Comparison of ENCODE assay signal across 8 mouse cellular contexts in the genomic region with DNA sequence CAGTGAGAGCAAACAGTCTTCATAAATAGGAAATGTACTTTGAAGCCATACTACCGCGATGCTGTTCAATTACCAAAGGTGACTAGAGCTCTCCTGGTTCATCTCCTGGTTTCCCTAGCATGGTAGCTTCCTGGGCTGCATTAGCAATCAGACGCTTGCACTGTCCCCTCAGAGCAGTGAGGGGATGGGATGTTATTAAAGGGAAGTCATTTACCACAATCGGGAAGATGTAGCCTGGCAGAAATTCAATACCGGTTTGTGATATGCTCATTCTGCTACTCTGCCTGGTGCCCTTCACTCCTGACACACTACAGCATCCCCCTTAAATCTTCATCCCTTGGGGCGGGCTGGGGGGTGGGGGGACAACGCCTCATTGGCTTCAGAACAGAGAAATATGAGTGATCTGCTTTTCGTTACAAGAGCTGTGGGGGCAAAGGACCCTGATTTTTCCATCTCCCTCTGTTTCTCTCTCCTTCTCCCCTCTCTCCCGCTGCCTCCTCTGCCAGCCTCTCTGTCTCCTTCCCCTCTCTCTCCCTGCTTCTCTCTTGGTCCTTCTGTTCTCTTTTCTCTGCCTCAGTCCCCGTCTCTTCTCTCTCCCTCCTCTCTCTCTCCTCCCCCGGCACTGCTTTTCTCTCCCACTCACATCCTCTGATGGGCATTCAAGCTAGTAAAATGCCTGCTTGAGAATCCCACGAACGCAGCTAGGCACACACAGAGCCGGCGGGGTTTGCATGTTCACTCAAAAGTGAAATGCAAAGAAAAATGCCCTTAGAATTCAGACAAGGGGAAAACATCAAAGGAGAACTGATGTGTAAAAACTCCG. TPM values are rescaled to one million over a fixed set of nuclear protein-coding genes. Genes with fewer than 3 reads are reported as not detected.
DNase-seq lines count a peak whose midpoint lies in the region; ATAC-seq and TF ChIP-seq lines count a peak whose summit lies in the region.
"Had no signal": no experiment of that assay in that cellular context is flagged by ENCODE, and none has a peak within 500 bp of the region (broad histone marks: within the 10 kb centered on the region; RNA-seq: fewer than 3 reads in every experiment).

No protein-coding gene starts in this region.

- peak; percentile 43 for ATAC-seq in hindbrain, postnatal 0 days
- no peak for ATAC-seq in liver, embryonic 12.5 days

- H3K4me3 ChIP-seq in hindbrain, postnatal 0 days (ENCODE audit: low read length), result peak overlapping the region; percentile 61
- H3K4me3 ChIP-seq in liver, embryonic 12.5 days, result peak overlapping the region; percentile 27
- H3K4me3 ChIP-seq: erythroblast, embryonic 14.5 days had no signal

- WGBS in hindbrain, postnatal 0 days, result 4% methylated on average over 16 of the region's 16 CpGs
- 46% methylated on average over 16 of the region's 16 CpGs for WGBS in liver, embryonic 12.5 days (ENCODE audit: insufficient replicate concordance)

- peak overlapping the region; percentile 90 for H3K27ac ChIP-seq in hindbrain, postnatal 0 days
- no peak overlapping the region for H3K27ac ChIP-seq in liver, embryonic 12.5 days

- no peaks in the 10 kb centered on the region for H3K27me3 ChIP-seq in hindbrain, postnatal 0 days (ENCODE audit: insufficient read depth, low read length)
- H3K27me3 ChIP-seq in liver, embryonic 12.5 days (replicated peaks), result no peaks in the 10 kb centered on the region

- TF ChIP-seq CTCF in hindbrain, postnatal 0 days (IDR thresholded peaks at IDR 0.05; ENCODE audit: low read depth), result no peak

- H3K9me3 ChIP-seq in hindbrain, postnatal 0 days (ENCODE audit: low read length), result no peaks in the 10 kb centered on the region
- no peaks in the 10 kb centered on the region for H3K9me3 ChIP-seq in liver, embryonic 12.5 days (replicated peaks)

- no peaks in the 10 kb centered on the region for H3K36me3 ChIP-seq in hindbrain, postnatal 0 days (ENCODE audit: insufficient read depth, low read length)
- no peaks in the 10 kb centered on the region for H3K36me3 ChIP-seq in liver, embryonic 12.5 days

- DNase-seq in B cell, adult 2 months, result peak; percentile 10 to 12
- peak; percentile 11 for DNase-seq in CD4-positive, CD25-positive, alpha-beta regulatory T cell, adult 2 months (ENCODE audit: low read depth, low spot score)
- peak; percentile 46 for DNase-seq in embryo, embryonic 11 days
- peak; percentile 71 for DNase-seq in hindbrain, postnatal 0 days (ENCODE audit: low spot score)
- DNase-seq in right cerebral cortex, adult 2 months (ENCODE audit: low spot score in 2 of 2), result peak; percentile 64 to 71
- no peak for DNase-seq in urinary bladder, postnatal 4 days (ENCODE audit: low spot score in 2 of 2)

- peak overlapping the region; percentile 70 for H3K4me2 ChIP-seq in hindbrain, postnatal 0 days (ENCODE audit: low read depth, low read length)
- peak overlapping the region; percentile 33 for H3K4me2 ChIP-seq in liver, embryonic 12.5 days

- no peaks in the 10 kb centered on the region for H3K4me1 ChIP-seq in hindbrain, postnatal 0 days (ENCODE audit: insufficient read depth, low read length)
- H3K4me1 ChIP-seq in liver, embryonic 12.5 days, result no peaks in the 10 kb centered on the region

- peak overlapping the region; percentile 61 for H3K9ac ChIP-seq in hindbrain, postnatal 0 days (replicated peaks; ENCODE audit: low read length)
- no peak overlapping the region for H3K9ac ChIP-seq in liver, embryonic 12.5 days

RNA-seq across cellular contexts. Expression of gene Lrrn3, which starts 1.3 kb away (rescaled TPM):
- total RNA-seq in hindbrain, postnatal 0 days (2014; rRNA removed), result 75.0 and 79.3 TPM in 2 replicates
- polyA plus RNA-seq in hindbrain, postnatal 0 days (2015; fragmentation: Nextera tagmentation; extraction: Ambion mirVana), result 77.1 and 77.4 TPM in 2 replicates
- polyA plus RNA-seq in liver, embryonic 12.5 days (2016; fragmentation: Nextera tagmentation; extraction: Ambion mirVana), result 3.1 and 3.6 TPM in 2 replicates
- polyA plus RNA-seq: erythroblast, embryonic 14.5 days had no signal

Comparison
In these comparisons a context has a peak if more than half of its experiments do, and no peak if none do; other contexts are left out.
1. DNase-seq: peak in B cell, adult 2 months (2 of 2), CD4-positive, CD25-positive, alpha-beta regulatory T cell, adult 2 months (single experiment), embryo, embryonic 11 days (single experiment), hindbrain, postnatal 0 days (single experiment) and right cerebral cortex, adult 2 months (2 of 2); none in urinary bladder, postnatal 4 days (0 of 2).
2. RNA of gene Lrrn3, which starts 1.3 kb away (polyA plus RNA-seq): 77.1 to 77.4 TPM in hindbrain, postnatal 0 days; 3.1 to 3.6 TPM in liver, embryonic 12.5 days; every median in the first group is over 10 times any median in the second.